Mouse (Mus musculus): ENCODE measurements around the gene Thsd4. TPM values are rescaled to one million over a fixed set of nuclear protein-coding genes. Genes with fewer than 3 reads are reported as not detected.

The Thsd4 gene
- polyA plus RNA-seq, 1 experiment from 2014 or later: 20.2 TPM

- no peak for ATAC-seq
- WGBS: 56% methylated on average over 6 of the region's 6 CpGs
These were observed 19.6 kb downstream of the Thsd4 start for GRCm38 (mm10) chr9:60502220-60502619.

GRCm38 (mm10) chr9:60501504-60502179 lies 20.2 kb downstream of the Thsd4 start:
- Histone ChIP-seq H3K4me3 (ENCODE audit: low read length) (no peak overlapping the region), H3K4me2 (ENCODE audit: low read depth, low read length) (no peak overlapping the region; the same call in 1 of the 2 replicates), H3K9ac (ENCODE audit: low read depth, low read length) (no peak overlapping the region), H3K9me3 (ENCODE audit: control insufficient read depth, low read length) (no peaks in the 10 kb centered on the region), H3K36me3 (ENCODE audit: control insufficient read depth, insufficient read depth, low read length) (no peaks in the 10 kb centered on the region), H3K27me3 (replicated peaks; ENCODE audit: control insufficient read depth, insufficient read depth, low read length) (no peaks in the 10 kb centered on the region), H3K4me1 (ENCODE audit: control insufficient read depth, insufficient read depth, low read length) (peaks cover 22% of the 10 kb centered on the region), H3K27ac (ENCODE audit: low read length) (peak overlapping the region; percentile 89)
- WGBS: 46% methylated on average over 5 of the region's 5 CpGs
- ATAC-seq: peak; percentile 92

More at GRCm38 (mm10) chr9:60502220-60502619, 19.6 kb downstream of the Thsd4 start:
- H3K27ac ChIP-seq (ENCODE audit: low read length): peak overlapping the region; percentile 89
- H3K27me3 ChIP-seq (replicated peaks; ENCODE audit: control insufficient read depth, insufficient read depth, low read length): no peaks in the 10 kb centered on the region
- peaks cover 28% of the 10 kb centered on the region for H3K4me1 ChIP-seq (ENCODE audit: control insufficient read depth, insufficient read depth, low read length)
- H3K4me2 ChIP-seq (ENCODE audit: low read depth, low read length): no peak overlapping the region; the same call in 1 of the 2 replicates
- no peak overlapping the region for H3K4me3 ChIP-seq (ENCODE audit: low read length)
- H3K9ac ChIP-seq (ENCODE audit: low read depth, low read length): no peak overlapping the region
- no peaks in the 10 kb centered on the region for H3K36me3 ChIP-seq (ENCODE audit: control insufficient read depth, insufficient read depth, low read length)
- no peaks in the 10 kb centered on the region for H3K9me3 ChIP-seq (ENCODE audit: control insufficient read depth, low read length)

GRCm38 (mm10) chr9:60492275-60492974 lies 29.4 kb downstream of the Thsd4 start:
- peak overlapping the region; percentile 10; the same call in 1 of the 2 replicates for H3K9ac ChIP-seq (ENCODE audit: low read depth, low read length)
- no peaks in the 10 kb centered on the region for H3K36me3 ChIP-seq (ENCODE audit: control insufficient read depth, insufficient read depth, low read length)
- ATAC-seq: no peak
- H3K27ac ChIP-seq (ENCODE audit: low read length): no peak overlapping the region
- 63% methylated on average over 16 of the region's 16 CpGs for WGBS
- peaks cover 44% of the 10 kb centered on the region for H3K4me1 ChIP-seq (ENCODE audit: control insufficient read depth, insufficient read depth, low read length)
- no peaks in the 10 kb centered on the region for H3K27me3 ChIP-seq (replicated peaks; ENCODE audit: control insufficient read depth, insufficient read depth, low read length)
- no peak overlapping the region; the same call in 1 of the 2 replicates for H3K4me3 ChIP-seq (ENCODE audit: low read length)
- no peaks in the 10 kb centered on the region for H3K9me3 ChIP-seq (ENCODE audit: control insufficient read depth, low read length)
- H3K4me2 ChIP-seq (ENCODE audit: low read depth, low read length): no peak overlapping the region

GRCm38 (mm10) chr9:60491489-60492100 lies 30.3 kb downstream of the Thsd4 start:
- no peaks in the 10 kb centered on the region for H3K27me3 ChIP-seq (replicated peaks; ENCODE audit: control insufficient read depth, insufficient read depth, low read length)
- H3K27ac ChIP-seq (ENCODE audit: low read length): peak overlapping the region; percentile 38
- no peaks in the 10 kb centered on the region for H3K9me3 ChIP-seq (ENCODE audit: control insufficient read depth, low read length)
- no peak overlapping the region for H3K4me2 ChIP-seq (ENCODE audit: low read depth, low read length)
- H3K9ac ChIP-seq (ENCODE audit: low read depth, low read length): no peak overlapping the region; the same call in 1 of the 2 replicates
- H3K4me3 ChIP-seq (ENCODE audit: low read length): no peak overlapping the region
- ATAC-seq: no peak
- H3K36me3 ChIP-seq (ENCODE audit: control insufficient read depth, insufficient read depth, low read length): no peaks in the 10 kb centered on the region
- peaks cover 49% of the 10 kb centered on the region for H3K4me1 ChIP-seq (ENCODE audit: control insufficient read depth, insufficient read depth, low read length)
- WGBS: 63% methylated on average over 16 of the region's 16 CpGs

- H3K4me2 ChIP-seq (ENCODE audit: low read depth, low read length): no peak overlapping the region
- no peaks in the 10 kb centered on the region for H3K36me3 ChIP-seq (ENCODE audit: control insufficient read depth, insufficient read depth, low read length)
- H3K9ac ChIP-seq (ENCODE audit: low read depth, low read length): no peak overlapping the region
- peak overlapping the region; percentile 38 for H3K27ac ChIP-seq (ENCODE audit: low read length)
- ATAC-seq: no peak
- 92% methylated on average over 8 of the region's 8 CpGs for WGBS
- H3K9me3 ChIP-seq (ENCODE audit: control insufficient read depth, low read length): no peaks in the 10 kb centered on the region
- no peak overlapping the region for H3K4me3 ChIP-seq (ENCODE audit: low read length)
- H3K27me3 ChIP-seq (replicated peaks; ENCODE audit: control insufficient read depth, insufficient read depth, low read length): no peaks in the 10 kb centered on the region
- peaks cover 49% of the 10 kb centered on the region for H3K4me1 ChIP-seq (ENCODE audit: control insufficient read depth, insufficient read depth, low read length)
These were observed 30.8 kb downstream of the Thsd4 start for GRCm38 (mm10) chr9:60491079-60491478.

- ATAC-seq: peak; percentile 39; the same call in 1 of the 2 replicates
- peak overlapping the region; percentile 41 for H3K27ac ChIP-seq (ENCODE audit: low read length)
- 44% methylated on average over 4 of the region's 4 CpGs for WGBS
These were observed 33.0 kb downstream of the Thsd4 start for GRCm38 (mm10) chr9:60488816-60489215.

GRCm38 (mm10) chr9:60482165-60482564 lies 39.7 kb downstream of the Thsd4 start:
- no peaks in the 10 kb centered on the region for H3K9me3 ChIP-seq (ENCODE audit: control insufficient read depth, low read length)
- peak overlapping the region; percentile 74 for H3K27ac ChIP-seq (ENCODE audit: low read length)
- H3K4me2 ChIP-seq (ENCODE audit: low read depth, low read length): no peak overlapping the region
- 62% methylated on average over 4 of the region's 4 CpGs for WGBS
- H3K27me3 ChIP-seq (replicated peaks; ENCODE audit: control insufficient read depth, insufficient read depth, low read length): no peaks in the 10 kb centered on the region
- H3K4me1 ChIP-seq (ENCODE audit: control insufficient read depth, insufficient read depth, low read length): peaks cover 27% of the 10 kb centered on the region
- H3K4me3 ChIP-seq (ENCODE audit: low read length): no peak overlapping the region
- peaks cover 2% of the 10 kb centered on the region; the same call in 1 of the 2 replicates for H3K36me3 ChIP-seq (ENCODE audit: control insufficient read depth, insufficient read depth, low read length)
- peak overlapping the region; percentile 33; the same call in 1 of the 2 replicates for H3K9ac ChIP-seq (ENCODE audit: low read depth, low read length)
- ATAC-seq: peak; percentile 65

More at GRCm38 (mm10) chr9:60488816-60489215, 33.0 kb downstream of the Thsd4 start:
- Histone ChIP-seq H3K36me3 (ENCODE audit: control insufficient read depth, insufficient read depth, low read length) (no peaks in the 10 kb centered on the region), H3K9ac (ENCODE audit: low read depth, low read length) (no peak overlapping the region), H3K9me3 (ENCODE audit: control insufficient read depth, low read length) (no peaks in the 10 kb centered on the region), H3K27me3 (replicated peaks; ENCODE audit: control insufficient read depth, insufficient read depth, low read length) (no peaks in the 10 kb centered on the region), H3K4me2 (ENCODE audit: low read depth, low read length) (no peak overlapping the region), H3K4me3 (ENCODE audit: low read length) (no peak overlapping the region), H3K4me1 (ENCODE audit: control insufficient read depth, insufficient read depth, low read length) (peaks cover 49% of the 10 kb centered on the region)

- no peak for ATAC-seq
- no peaks in the 10 kb centered on the region for H3K9me3 ChIP-seq (ENCODE audit: control insufficient read depth, low read length)
- H3K4me1 ChIP-seq (ENCODE audit: control insufficient read depth, insufficient read depth, low read length): peaks cover 22% of the 10 kb centered on the region
- no peak overlapping the region for H3K9ac ChIP-seq (ENCODE audit: low read depth, low read length)
- H3K36me3 ChIP-seq (ENCODE audit: control insufficient read depth, insufficient read depth, low read length): peaks cover 2% of the 10 kb centered on the region; the same call in 1 of the 2 replicates
- 57% methylated on average over 3 of the region's 3 CpGs for WGBS
- no peak overlapping the region for H3K4me3 ChIP-seq (ENCODE audit: low read length)
- H3K27ac ChIP-seq (ENCODE audit: low read length): peak overlapping the region; percentile 14; the same call in 1 of the 2 replicates
- no peak overlapping the region for H3K4me2 ChIP-seq (ENCODE audit: low read depth, low read length)
- no peaks in the 10 kb centered on the region for H3K27me3 ChIP-seq (replicated peaks; ENCODE audit: control insufficient read depth, insufficient read depth, low read length)
These were observed 41.8 kb downstream of the Thsd4 start for GRCm38 (mm10) chr9:60480052-60480451.

GRCm38 (mm10) chr9:60478806-60479205 lies 43.0 kb downstream of the Thsd4 start:
- Histone ChIP-seq H3K4me2 (ENCODE audit: low read depth, low read length) (no peak overlapping the region), H3K9me3 (ENCODE audit: control insufficient read depth, low read length) (no peaks in the 10 kb centered on the region), H3K4me3 (ENCODE audit: low read length) (no peak overlapping the region), H3K9ac (ENCODE audit: low read depth, low read length) (no peak overlapping the region), H3K27me3 (replicated peaks; ENCODE audit: control insufficient read depth, insufficient read depth, low read length) (no peaks in the 10 kb centered on the region), H3K36me3 (ENCODE audit: control insufficient read depth, insufficient read depth, low read length) (peaks cover 2% of the 10 kb centered on the region; the same call in 1 of the 2 replicates), H3K27ac (ENCODE audit: low read length) (peak overlapping the region; percentile 12), H3K4me1 (ENCODE audit: control insufficient read depth, insufficient read depth, low read length) (peaks cover 22% of the 10 kb centered on the region)
- WGBS: 44% methylated on average over 6 of the region's 6 CpGs
- ATAC-seq: peak; percentile 70
